Mouse (Mus musculus): ENCODE measurements around the gene Slc30a2.
"Not testable (repeated sequence)": the region's sequence is repeated elsewhere in the genome, so short reads cannot be mapped to it uniquely, and the experiment has no call there.

Slc30a2 gene

DNA sequence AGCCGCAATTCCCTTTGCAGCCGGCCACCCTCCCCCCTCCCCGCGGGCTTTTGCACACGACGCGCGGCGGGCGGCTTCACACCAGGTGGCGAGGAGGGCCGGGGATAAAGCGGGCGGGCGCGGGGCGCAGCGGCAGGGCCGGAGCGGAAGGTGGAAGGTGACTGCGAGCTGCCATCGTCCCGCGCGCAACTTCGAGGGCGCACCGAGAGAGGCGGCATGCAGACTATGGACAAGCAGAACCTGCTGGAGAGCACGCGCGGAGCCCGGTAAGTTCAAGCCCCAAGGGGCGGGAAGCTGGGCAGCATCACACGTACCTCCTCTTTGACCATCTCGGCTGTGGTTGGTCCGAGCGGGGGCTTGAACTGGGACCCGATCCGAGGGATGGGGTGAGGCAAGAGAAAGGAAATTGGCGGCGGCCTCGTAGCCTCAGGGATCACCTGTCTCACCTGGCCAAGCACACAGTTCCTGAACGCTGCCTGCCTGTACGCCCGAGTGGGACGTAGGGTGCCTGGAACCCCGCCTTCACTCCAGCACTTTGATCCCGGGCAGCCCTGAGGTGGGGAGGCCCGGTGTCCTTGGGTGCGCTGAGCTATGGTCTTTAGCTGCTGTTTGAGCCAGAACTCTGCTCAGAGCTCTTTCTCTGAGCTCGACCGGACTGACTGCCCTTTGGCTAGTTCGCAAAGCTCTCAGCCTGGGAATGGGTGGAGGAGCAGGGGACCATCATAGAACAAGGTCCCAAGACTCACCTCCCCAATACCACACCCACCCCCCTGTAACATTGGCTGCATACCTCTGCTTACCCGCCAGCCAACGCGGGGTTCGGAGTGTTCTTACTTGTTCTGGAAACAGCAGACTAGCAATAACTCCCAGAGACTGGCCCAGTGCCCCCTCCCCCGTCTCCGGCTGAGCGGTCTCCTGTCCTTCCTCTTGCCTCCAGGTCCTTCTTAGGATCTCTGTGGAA is at the start of gene Slc30a2:
Gene Slc30a2, plus strand, starts transcription at position 111 of the 961 bp plus-strand sequence.
- in situ Hi-C loops (cut with MboI; ENCODE audit: unreplicated experiment in 2 of 2), result no loop called here

DNA sequence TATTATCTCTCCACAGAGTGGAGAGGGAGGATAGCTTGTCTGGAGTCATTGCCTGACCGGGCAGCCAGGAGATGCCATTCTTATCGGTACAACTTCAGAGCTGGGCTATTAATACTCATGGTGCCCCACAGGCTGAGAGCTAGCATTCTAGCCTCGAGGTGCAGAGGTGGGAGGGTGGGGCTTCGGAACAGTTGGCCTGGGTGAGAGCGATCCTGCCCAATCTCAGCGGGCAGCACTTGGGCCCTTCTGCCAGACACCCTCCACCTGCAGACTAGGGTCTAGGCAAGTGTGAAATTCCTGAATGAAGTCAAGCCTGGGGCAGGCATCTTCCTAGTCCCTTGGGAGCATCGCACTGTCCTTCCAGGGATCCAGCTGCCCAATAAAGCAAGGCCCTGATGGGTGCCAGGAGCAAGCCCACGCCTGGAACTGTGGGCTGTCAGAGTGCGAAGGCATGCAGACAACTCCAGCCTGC is 49.3 kb upstream of the Slc30a2 start:
- in situ Hi-C loops (cut with MboI; ENCODE audit: unreplicated experiment in 2 of 2), result loop anchor here (5.0 kb wide), 3 partner anchors 36 to 106 kb away; partner anchors contain the start of genes Cep85 (in 1 of the 2), Gm30191 (in 1 of the 2) and Zfp593 (in 1 of the 2)

DNA sequence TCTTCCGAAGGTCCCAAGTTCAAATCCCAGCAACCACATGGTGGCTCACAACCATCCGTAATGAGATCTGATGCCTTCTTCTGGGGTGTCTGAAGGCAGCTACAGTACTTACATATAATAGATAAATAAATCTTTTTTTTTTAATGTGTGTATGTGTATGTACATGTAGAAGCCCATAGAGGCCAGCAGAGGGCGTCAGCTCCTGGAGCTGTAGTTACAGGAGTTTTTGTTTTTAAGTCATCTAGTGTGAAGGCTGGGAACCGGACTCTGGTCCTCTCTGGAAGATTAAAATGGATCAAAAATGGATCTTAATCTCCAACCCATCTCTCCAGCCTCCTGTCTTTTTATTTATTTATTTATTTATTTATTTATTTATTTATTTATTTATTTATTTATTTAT is 46.9 kb upstream of the Slc30a2 start:
- in situ Hi-C loops (cut with MboI; ENCODE audit: unreplicated experiment in 2 of 2), result not testable (repeated sequence)

DNA sequence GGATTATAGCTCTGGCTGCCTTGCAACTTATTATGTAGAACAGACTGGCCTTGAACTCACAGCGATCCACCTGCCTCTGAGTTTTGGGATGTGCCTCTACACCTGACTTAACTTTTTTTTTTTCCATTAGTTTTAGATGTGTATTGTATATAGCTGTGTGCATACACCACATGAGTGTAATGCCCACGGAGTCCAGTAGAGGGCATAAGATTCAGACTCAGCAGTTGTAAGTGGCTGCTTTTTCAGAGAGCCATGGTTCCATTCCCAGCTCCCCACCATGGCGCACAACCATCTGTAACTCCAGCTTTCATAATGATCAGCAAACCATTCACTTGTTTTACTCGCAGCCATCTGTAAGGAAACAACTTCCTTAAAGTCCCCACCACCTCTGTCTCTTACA is 46.5 kb upstream of the Slc30a2 start:
- in situ Hi-C loops (cut with MboI; ENCODE audit: unreplicated experiment in 2 of 2), result no loop called here

DNA sequence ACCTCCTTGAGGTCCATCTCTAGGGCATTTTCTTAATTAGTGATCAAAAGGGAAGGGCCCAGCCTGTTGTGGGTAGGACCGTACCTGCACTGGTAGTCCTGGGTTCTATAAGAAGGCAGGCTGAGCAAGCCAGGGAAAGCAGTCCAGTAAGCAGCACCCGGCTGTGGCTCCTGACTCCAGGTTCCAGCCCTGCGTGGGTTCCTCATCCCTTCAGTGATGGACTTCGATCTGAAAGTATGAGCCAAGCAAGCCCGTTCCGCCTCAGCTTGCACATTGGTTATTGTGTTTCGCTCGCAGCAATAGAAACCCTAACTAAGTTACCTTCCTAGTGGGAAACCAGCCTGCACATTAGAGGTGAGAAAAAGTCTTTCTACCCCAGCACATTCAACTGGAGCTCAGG is 45.6 kb upstream of the Slc30a2 start:
- in situ Hi-C loops (cut with MboI; ENCODE audit: unreplicated experiment in 2 of 2), result no loop called here

DNA sequence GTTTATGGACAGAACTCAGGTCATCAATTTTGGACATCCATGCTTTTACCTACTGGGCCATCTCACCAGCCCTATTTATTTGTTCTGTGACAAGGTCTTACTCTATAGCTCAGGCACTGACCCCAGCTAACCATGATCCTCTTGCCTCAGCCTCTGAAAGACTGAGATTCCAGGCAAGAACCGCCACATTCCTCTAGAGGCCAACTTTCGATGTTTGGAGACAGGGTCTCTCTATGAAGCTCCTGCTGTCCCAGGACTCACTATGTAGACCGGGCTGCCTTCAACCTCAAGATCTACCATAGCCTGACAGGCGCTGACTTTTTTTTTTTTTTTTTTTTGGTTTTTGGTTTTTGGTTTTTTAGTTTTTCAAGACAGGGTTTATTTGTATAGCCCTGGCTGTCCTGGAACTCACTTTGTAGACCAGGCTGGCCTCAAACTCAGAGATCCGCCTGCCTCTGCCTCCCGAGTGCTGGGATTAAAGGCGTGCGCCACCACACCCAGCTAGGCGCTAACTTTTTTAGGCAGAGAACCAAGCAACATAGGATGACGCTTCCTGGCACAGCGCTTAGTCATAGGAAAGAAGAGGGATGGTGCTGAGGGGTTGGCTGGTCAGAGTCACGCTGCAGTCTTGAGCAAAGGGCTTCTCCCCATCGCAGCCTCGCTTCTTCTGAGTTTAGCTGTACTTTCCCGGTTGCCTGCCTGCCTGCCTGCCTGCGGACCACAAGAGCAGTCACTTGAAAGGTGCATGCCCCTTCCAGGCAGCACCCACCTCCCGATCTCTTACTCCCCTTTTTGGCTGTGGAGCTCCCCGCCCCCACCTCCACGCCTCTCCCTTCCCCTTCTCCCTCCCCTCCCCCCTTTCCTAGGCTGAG is 44.1 kb upstream of the Slc30a2 start:
- in situ Hi-C loops (cut with MboI; ENCODE audit: unreplicated experiment in 2 of 2), result no loop called here

DNA sequence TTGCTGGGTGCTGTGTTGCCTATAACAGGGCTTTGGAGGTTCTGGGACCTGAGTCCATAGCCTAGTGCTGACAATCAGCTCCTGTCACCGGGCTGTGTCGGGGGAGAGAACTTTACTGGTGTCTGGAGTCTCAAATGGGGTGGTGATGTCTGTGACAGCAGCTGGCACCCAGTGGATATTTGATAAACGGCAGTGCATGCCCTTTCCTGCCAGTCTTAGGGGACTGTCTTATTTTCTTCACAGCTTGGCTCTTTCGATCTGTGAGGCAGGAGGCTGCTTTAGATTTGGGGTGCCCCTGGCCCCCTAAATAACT is 43.5 kb upstream of the Slc30a2 start:
- in situ Hi-C loops (cut with MboI; ENCODE audit: unreplicated experiment in 2 of 2), result no loop called here

DNA sequence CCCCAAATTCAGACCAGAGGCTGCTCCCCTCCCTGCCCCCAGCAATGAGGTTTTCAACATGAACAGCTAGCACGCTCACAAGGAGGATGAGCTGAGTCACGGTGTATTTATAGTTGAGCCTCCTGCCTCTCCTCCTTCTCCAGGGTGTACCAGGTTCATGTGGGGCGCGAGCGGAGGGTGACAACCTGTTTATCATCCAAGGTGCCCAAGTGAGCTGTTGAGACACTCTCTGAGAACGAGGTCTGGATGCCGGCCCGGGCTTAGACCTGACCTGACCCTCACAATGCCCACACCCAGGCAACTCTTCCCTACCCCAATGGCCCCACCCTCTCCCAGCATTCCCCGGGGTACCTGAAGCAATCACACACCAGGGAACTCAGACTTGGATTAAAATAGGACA is 42.7 kb upstream of the Slc30a2 start:
- in situ Hi-C loops (cut with MboI; ENCODE audit: unreplicated experiment in 2 of 2), result no loop called here

DNA sequence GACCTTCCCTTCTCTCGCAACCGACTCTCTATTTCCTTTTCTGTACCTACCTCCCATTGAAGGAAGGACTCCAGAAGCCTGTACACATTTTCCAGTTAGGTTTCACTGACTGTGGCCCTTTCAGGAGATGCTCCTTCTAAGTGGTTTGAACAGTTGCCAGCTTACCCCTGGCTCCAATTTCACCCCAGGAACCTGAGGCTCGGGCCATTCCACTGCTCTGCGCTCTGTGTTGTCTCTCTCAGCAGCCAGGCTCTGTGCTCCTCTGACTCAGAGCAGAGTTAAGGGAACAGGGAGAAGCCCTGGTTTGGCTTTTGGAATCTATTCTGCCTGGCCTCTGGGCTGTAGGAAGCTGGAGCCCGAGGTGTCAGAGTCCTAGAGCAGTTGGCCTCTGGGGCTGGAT is 40.9 kb upstream of the Slc30a2 start:
- in situ Hi-C loops (cut with MboI; ENCODE audit: unreplicated experiment in 2 of 2), result no loop called here

DNA sequence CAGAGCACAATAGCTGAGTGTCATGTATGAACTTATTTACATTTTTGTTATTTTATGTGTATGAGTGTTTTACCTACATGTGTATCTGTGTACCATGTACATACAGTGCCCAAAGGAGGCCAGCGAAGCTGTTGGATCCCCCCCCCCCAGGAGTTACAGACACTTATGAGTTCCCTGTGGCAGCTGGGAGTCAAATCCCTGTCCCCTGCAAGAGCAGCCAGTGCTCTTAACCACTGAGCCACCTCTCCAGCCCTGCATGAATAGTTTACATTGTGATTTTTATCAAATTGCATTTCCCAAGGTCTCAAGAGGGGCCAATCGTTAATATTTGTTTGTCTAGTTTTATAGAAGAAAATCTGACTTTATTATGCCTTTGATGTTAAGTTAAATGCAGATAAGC is 36.0 kb upstream of the Slc30a2 start:
- in situ Hi-C loops (cut with MboI; ENCODE audit: unreplicated experiment in 2 of 2), result no loop called here

DNA sequence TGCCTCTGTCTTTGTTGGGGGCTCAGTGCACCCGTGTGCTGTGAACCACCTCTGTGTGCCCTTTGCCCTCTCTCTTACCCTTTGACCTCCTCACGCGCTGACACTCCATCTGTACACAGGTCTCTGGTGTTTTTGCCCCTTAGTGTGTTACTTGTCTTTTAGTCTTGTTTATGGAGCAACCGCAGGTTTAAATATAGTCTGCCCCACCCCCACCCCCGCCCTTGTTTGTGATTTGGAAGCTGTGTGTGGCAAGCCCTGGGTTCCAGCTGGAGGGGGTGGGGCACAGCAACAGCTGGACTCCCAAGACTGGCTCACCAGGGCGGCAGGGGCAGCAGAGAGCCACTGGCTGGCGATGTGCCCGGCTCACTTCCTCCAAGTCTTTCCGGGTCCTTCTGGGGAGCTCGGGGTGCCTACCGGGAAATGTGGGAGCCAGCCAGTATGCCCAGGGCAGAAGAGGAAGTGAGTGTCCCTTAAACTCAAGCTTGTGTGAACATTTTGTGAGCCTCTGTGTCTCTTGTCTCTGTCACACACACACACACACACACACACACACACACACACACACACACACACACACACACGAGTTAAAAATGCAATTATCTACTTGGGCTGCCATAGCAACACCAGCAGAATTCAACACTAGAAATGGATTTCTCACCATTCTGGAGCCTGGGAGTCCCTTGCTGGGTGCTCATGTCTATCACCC is 35.5 kb upstream of the Slc30a2 start:
- in situ Hi-C loops (cut with MboI; ENCODE audit: unreplicated experiment in 2 of 2), result no loop called here

DNA sequence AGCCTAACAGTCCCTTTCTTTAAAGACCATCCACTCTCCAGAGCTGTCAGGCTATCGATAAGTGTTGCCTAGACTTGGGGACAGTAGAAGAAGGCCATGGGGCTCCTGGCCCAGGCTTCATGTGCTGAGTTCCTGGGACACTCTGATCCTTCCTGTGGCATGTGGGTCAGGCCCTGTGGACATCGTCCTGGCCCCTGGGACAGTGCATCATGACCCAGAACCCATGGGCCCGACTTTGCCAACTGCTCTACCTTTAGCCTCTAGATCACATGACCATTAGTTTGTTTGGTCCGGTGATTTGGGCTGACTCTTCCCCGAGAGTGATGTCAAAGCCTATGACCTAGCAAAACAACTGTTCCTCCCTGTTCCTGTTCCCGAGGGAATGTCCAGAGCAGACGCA is 32.9 kb upstream of the Slc30a2 start:
- in situ Hi-C loops (cut with MboI; ENCODE audit: unreplicated experiment in 2 of 2), result no loop called here

DNA sequence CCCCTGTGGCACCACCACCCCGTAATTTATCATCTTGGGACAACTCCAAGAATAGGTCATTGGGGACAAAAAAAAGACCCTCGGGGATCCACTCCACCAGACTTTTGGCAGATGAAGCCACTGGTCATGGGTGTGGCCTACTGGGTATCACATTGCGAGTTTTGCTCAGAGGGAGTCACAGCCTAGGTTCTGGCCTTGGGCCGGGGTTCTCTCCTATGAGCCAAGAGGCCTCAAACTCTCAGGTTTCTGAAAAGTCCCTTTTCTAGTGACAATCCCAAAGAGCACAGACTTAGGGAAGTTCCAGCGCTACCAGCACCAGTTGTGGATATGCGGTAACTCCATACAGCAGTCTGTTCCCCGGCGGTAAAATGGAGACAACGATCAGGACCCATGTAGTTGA is 32.3 kb upstream of the Slc30a2 start:
- in situ Hi-C loops (cut with MboI; ENCODE audit: unreplicated experiment in 2 of 2), result no loop called here

DNA sequence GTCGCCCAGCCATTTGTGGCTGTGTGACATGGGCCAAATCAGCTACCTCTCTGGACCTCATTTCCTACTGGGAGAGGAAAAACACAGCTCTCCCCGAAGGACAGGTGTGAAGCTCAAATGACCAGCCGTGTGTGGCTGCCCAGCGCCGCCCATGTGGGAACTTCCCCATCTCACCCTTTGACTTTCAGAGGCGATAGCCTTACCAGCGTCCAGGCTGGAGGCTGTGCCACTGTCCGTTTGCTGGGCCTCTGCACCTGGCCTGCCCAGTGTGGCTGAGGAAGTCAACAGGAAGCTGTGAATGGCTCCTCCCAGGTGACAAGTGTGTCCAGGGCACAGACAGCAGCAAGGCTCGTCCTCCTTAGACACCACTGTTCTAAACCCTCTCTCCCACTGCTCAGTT is 31.2 kb upstream of the Slc30a2 start:
- in situ Hi-C loops (cut with MboI; ENCODE audit: unreplicated experiment in 2 of 2), result no loop called here

DNA sequence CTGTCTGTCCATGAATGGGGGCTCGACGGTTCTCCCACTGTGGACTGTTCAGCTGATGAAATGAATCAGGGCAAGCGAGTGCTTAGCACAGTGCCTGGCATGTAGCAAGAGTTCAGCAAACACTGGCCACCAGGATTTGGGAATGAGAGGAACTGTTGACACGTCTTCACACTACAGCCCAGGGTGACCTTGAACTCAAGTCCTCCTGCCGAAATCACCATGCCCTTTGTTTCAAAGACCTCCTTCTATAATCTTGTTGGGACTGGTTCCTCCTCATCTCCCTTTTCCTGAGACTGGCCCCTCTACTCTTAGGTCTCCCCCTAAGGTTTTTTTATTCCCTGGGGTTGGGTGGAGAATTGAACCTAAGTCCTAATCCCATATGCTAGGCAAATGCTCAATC is 30.6 kb upstream of the Slc30a2 start:
- in situ Hi-C loops (cut with MboI; ENCODE audit: unreplicated experiment in 2 of 2), result no loop called here

DNA sequence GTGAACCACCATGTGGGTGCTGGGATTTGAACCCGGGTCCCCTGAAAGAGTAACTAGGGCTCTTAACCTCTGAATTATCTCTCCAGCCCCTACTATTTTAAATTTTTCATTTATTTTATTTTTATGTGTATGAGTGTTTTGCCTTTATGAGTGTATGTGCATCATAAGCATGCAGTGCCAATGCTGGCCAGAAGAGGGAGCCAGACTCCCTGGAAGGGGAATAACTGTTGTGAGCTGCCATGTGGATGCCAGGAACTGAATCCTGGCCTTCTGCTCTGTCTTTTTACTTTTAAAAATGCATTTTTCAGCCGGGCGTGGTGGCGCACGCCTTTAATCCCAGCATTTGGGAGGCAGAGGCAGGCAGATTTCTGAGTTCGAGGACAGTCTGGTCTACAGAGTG is 30.1 kb upstream of the Slc30a2 start:
- in situ Hi-C loops (cut with MboI; ENCODE audit: unreplicated experiment in 2 of 2), result no loop called here

DNA sequence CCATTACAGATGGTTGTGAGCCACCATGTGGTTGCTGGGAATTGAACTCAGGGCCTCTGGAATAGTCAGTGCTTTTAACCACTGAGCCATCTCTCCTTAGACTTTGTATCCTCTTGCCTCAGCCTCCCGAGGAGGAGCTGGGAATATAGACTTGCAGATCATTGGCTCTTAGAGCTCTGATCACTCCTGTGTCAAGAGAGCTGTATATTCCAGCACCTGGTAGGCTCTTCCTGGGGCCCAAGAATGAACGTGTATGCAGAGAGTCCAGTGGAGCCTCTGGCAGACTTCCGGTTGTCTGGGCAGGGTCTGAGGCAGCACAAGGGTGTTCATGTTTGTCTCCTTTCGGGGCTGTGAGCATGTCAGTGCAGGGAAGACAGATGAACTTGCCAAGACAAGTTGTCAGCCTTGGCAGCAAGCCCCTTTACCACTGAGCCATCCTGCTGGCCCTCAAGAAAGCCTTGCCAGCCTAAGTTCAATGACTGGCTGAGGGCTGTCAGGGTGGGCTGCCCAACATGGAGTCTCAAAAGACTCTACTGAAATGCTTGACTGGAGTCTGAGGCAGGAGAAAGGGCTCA is 28.8 kb upstream of the Slc30a2 start:
- in situ Hi-C loops (cut with MboI; ENCODE audit: unreplicated experiment in 2 of 2), result no loop called here

DNA sequence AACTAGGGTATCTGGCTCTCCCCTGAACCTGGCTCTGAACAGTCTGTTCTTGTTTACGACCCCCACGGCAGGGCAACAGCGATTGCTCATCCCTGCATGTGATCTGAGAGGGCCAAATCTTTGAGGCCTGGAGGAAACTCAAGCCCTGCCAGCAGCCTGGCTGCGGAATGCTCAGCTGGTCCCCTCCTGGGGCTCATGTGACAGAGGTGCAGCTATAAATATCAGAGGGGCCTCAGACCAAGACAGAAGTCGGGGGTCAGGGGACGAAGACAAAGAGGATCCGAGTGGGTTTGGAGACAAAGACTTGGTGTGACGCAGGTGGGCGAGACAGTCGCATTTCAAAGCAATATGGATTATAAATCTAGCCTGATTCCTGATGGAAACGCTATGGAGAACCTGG is 28.1 kb upstream of the Slc30a2 start, which contains the start of gene Trim63:
Gene Trim63, plus strand, starts transcription at position 245 of the 400 bp plus-strand sequence.
- in situ Hi-C loops (cut with MboI; ENCODE audit: unreplicated experiment in 2 of 2), result no loop called here

DNA sequence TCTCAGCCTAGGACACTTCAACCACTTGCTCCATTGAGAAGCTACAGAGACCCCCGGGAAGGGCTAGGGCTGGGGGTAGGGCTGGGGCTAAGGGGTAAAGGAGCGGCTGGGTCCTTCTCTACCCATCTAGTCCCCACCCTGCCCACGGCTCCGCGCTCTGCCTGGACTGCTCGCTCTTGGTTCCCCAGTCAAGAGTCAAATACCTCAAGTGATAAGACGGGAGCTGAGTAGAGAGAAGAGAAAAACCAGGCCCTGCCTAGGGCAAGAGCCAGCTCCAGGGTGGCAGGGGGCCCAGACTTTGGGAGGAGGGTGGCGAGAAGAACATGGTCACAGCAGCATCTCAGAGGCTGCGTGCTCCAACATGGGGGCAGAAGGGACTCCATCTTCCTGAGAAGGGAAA is 27.5 kb upstream of the Slc30a2 start:
- in situ Hi-C loops (cut with MboI; ENCODE audit: unreplicated experiment in 2 of 2), result no loop called here

DNA sequence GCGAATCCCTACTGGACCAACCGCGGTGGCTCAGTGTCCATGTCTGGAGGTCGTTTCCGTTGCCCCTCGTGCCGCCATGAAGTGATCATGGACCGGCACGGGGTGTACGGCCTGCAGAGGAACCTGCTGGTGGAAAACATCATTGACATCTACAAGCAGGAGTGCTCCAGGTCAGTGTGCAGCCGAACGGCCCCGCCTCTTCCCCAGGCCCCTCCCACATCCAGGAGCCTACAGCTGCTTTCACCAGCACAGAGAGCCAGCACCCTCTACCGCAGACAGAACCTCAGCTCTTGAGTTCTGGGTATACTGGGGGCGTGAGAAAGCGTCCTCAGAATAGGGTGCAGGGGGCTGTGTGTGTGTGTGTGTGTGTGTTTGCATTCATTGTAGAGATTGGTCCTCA is 26.6 kb upstream of the Slc30a2 start:
- in situ Hi-C loops (cut with MboI; ENCODE audit: unreplicated experiment in 2 of 2), result no loop called here
